Mouse (Mus musculus): ENCODE measurements around the gene Pros1.

- TF ChIP-seq POLR2A (IDR thresholded peaks at IDR 0.05; ENCODE audit: low read depth, low read length) (no peak), CTCF (conservative IDR thresholded peaks at IDR 0.05; ENCODE audit: insufficient read depth, insufficient read length, low read depth, low read length) (no peak)
Observed at GRCm38 (mm10) chr16:62845341-62845740, 8.8 kb upstream of the Pros1 start.
